Mouse (Mus musculus) neural tube, embryonic 11.5 days (tissue): ENCODE data around the gene Gm49776. TPM values are rescaled to one million over a fixed set of nuclear protein-coding genes. Genes with fewer than 3 reads are reported as not detected.

ENCODE experiments used
- ATAC-seq: fragments of 200-750 bp; cut with Nextera tagmentation; 2 replicates; pipeline ENCODE4 v1.8.0; 2017; ENCODE audit warnings: moderate number of reproducible peaks, mild to moderate bottlenecking, moderate TSS enrichment, moderate library complexity; ENCODE audit not compliant: insufficient read depth, low FRiP score, low TSS enrichment
- DNase-seq: peaks from one replicate; pipeline ENCODE4 v3.0.0-alpha.2; 2015; ENCODE audit warnings: low spot score
- H3K27ac ChIP-seq: fragments of 300-500 bp; sonication (generic); 2 replicates; pipeline ENCODE4 v1.5.1; 2014; ENCODE audit warnings: low read depth, mild to moderate bottlenecking, low read length
- H3K27me3 ChIP-seq: fragments of 300-500 bp; sonication (generic); 2 replicates; pipeline ENCODE4 v1.6.1; 2014; ENCODE audit warnings: mild to moderate bottlenecking, low read length, mixed read lengths; ENCODE audit not compliant: control insufficient read depth, insufficient read depth
- H3K36me3 ChIP-seq: fragments of 300-500 bp; sonication (generic); 2 replicates; pipeline ENCODE4 v1.6.1; 2014; ENCODE audit warnings: mild to moderate bottlenecking, low read length, moderate library complexity, mixed read lengths; ENCODE audit not compliant: control insufficient read depth, insufficient read depth
- H3K4me1 ChIP-seq: fragments of 300-500 bp; sonication (generic); 2 replicates; pipeline ENCODE4 v1.6.1; 2014; ENCODE audit warnings: low read length, mixed read lengths; ENCODE audit not compliant: control insufficient read depth, insufficient read depth
- H3K4me2 ChIP-seq: fragments of 300-500 bp; sonication (generic); 2 replicates; pipeline ENCODE4 v1.6.1; 2014; ENCODE audit warnings: low read depth, mild to moderate bottlenecking, moderate library complexity
- H3K4me3 ChIP-seq: fragments of 300-500 bp; sonication (generic); 2 replicates; pipeline ENCODE4 v1.5.1; 2014; ENCODE audit warnings: low read depth, low read length
- H3K9ac ChIP-seq: fragments of 300-500 bp; sonication (generic); 2 replicates; pipeline ENCODE4 v1.6.1; 2014; ENCODE audit warnings: mild to moderate bottlenecking, low read length
- H3K9me3 ChIP-seq: fragments of 300-500 bp; sonication (generic); 2 replicates; pipeline ENCODE4 v1.6.1; 2016; ENCODE audit warnings: low read length; ENCODE audit not compliant: control insufficient read depth
- WGBS: fragments of 180-500 bp; shearing (Covaris S2); extraction: QIAGEN DNeasy Blood & Tissue Kit; methylation state at CpG from one replicate; pipeline ENCODE4 v1.1.7; 2014; 5-methylcytosine and 5-hydroxymethylcytosine counted together
- polyA plus RNA-seq: library from polyadenylated mRNA; unstranded; fragments of >200 nt; fragmentation: Nextera tagmentation; extraction: Ambion mirVana; gene quantifications from 2 replicates; pipeline ENCODE4 v1.2.1, GENCODE M21; 2014

Gene Gm49776
- polyA plus RNA-seq, 1 experiment from 2014 or later = 9.2 TPM

- H3K27me3 ChIP-seq = no peaks in the 10 kb centered on the region
- 89% methylated on average over 11 of the region's 11 CpGs for WGBS
- no peak for ATAC-seq
Measured at GRCm38 (mm10) chr16:18229622-18230021, 28.5 kb downstream of the Gm49776 start.

GRCm38 (mm10) chr16:18228856-18229255 lies 29.3 kb downstream of the Gm49776 start:
- Histone ChIP-seq H3K9me3 (no peaks in the 10 kb centered on the region), H3K27ac (no peak overlapping the region), H3K9ac (no peak overlapping the region), H3K4me2 (no peak overlapping the region), H3K27me3 (no peaks in the 10 kb centered on the region), H3K36me3 (peaks cover 11% of the 10 kb centered on the region), H3K4me1 (no peaks in the 10 kb centered on the region; the same call in 1 of the 2 replicates), H3K4me3 (no peak overlapping the region)
- DNase-seq (no peak), ATAC-seq (no peak)
- 95% methylated on average over 4 of the region's 4 CpGs for WGBS

More at GRCm38 (mm10) chr16:18229622-18230021, 28.5 kb downstream of the Gm49776 start:
- no peak overlapping the region for H3K9ac ChIP-seq
- peaks cover 2% of the 10 kb centered on the region; the same call in 1 of the 2 replicates for H3K4me1 ChIP-seq
- no peak for DNase-seq
- H3K27ac ChIP-seq = no peak overlapping the region
- no peaks in the 10 kb centered on the region for H3K9me3 ChIP-seq
- no peak overlapping the region for H3K4me2 ChIP-seq
- H3K4me3 ChIP-seq = no peak overlapping the region
- peaks cover 4% of the 10 kb centered on the region for H3K36me3 ChIP-seq

- Histone ChIP-seq H3K27ac (no peak overlapping the region), H3K4me3 (no peak overlapping the region), H3K9ac (no peak overlapping the region), H3K27me3 (no peaks in the 10 kb centered on the region), H3K4me2 (no peak overlapping the region), H3K9me3 (no peaks in the 10 kb centered on the region), H3K36me3 (peaks cover 11% of the 10 kb centered on the region), H3K4me1 (no peaks in the 10 kb centered on the region)
- DNase-seq (no peak), ATAC-seq (no peak)
- 92% methylated on average over 20 of the region's 20 CpGs for WGBS
Measured at GRCm38 (mm10) chr16:18227897-18228422, 30.2 kb downstream of the Gm49776 start.

- H3K4me3 ChIP-seq = no peak overlapping the region
- H3K27me3 ChIP-seq = no peaks in the 10 kb centered on the region
- DNase-seq = no peak
- peaks cover 11% of the 10 kb centered on the region for H3K36me3 ChIP-seq
- no peak overlapping the region for H3K27ac ChIP-seq
- 92% methylated on average over 13 of the region's 13 CpGs for WGBS
- no peak for ATAC-seq
- no peak overlapping the region for H3K9ac ChIP-seq
- no peak overlapping the region for H3K4me2 ChIP-seq
- no peaks in the 10 kb centered on the region for H3K4me1 ChIP-seq
- H3K9me3 ChIP-seq = no peaks in the 10 kb centered on the region
Measured at GRCm38 (mm10) chr16:18227187-18227586, 30.9 kb downstream of the Gm49776 start.

- 77% methylated on average over 11 of the region's 11 CpGs for WGBS
- H3K27me3 ChIP-seq = no peaks in the 10 kb centered on the region
- H3K9me3 ChIP-seq = no peaks in the 10 kb centered on the region
- no peak for DNase-seq
- no peak overlapping the region for H3K27ac ChIP-seq
- H3K36me3 ChIP-seq = peaks cover 9% of the 10 kb centered on the region
- no peak overlapping the region for H3K9ac ChIP-seq
- H3K4me1 ChIP-seq = peaks cover 5% of the 10 kb centered on the region; the same call in 1 of the 2 replicates
- no peak for ATAC-seq
- no peak overlapping the region for H3K4me2 ChIP-seq
- H3K4me3 ChIP-seq = no peak overlapping the region
Measured at GRCm38 (mm10) chr16:18222188-18222587, 35.9 kb downstream of the Gm49776 start.

- Histone ChIP-seq H3K36me3 (peaks cover 9% of the 10 kb centered on the region), H3K4me3 (no peak overlapping the region), H3K27me3 (no peaks in the 10 kb centered on the region), H3K4me2 (no peak overlapping the region), H3K9ac (no peak overlapping the region), H3K27ac (no peak overlapping the region), H3K9me3 (no peaks in the 10 kb centered on the region), H3K4me1 (peaks cover 5% of the 10 kb centered on the region; the same call in 1 of the 2 replicates)
- 75% methylated on average over 11 of the region's 11 CpGs for WGBS
- DNase-seq = no peak
- no peak for ATAC-seq
Measured at GRCm38 (mm10) chr16:18221543-18221898, 36.6 kb downstream of the Gm49776 start.

GRCm38 (mm10) chr16:18220856-18221542 lies 37.1 kb downstream of the Gm49776 start:
- peaks cover 7% of the 10 kb centered on the region for H3K36me3 ChIP-seq
- peaks cover 5% of the 10 kb centered on the region; the same call in 1 of the 2 replicates for H3K4me1 ChIP-seq
- H3K27ac ChIP-seq = no peak overlapping the region
- H3K9me3 ChIP-seq = no peaks in the 10 kb centered on the region
- H3K27me3 ChIP-seq = no peaks in the 10 kb centered on the region
- DNase-seq (no peak), ATAC-seq (no peak)
- WGBS = 87% methylated on average over 6 of the region's 6 CpGs
- H3K4me2 ChIP-seq = no peak overlapping the region
- no peak overlapping the region for H3K9ac ChIP-seq
- H3K4me3 ChIP-seq = no peak overlapping the region

- Histone ChIP-seq H3K4me2 (no peak overlapping the region), H3K36me3 (peaks cover 7% of the 10 kb centered on the region; the same call in 1 of the 2 replicates), H3K27ac (no peak overlapping the region), H3K4me1 (peaks cover 5% of the 10 kb centered on the region; the same call in 1 of the 2 replicates), H3K9me3 (no peaks in the 10 kb centered on the region), H3K9ac (no peak overlapping the region), H3K27me3 (no peaks in the 10 kb centered on the region), H3K4me3 (no peak overlapping the region)
- DNase-seq = no peak
- ATAC-seq = peak; percentile 32; the same call in 1 of the 2 replicates
- 70% methylated on average over 8 of the region's 8 CpGs for WGBS
Measured at GRCm38 (mm10) chr16:18220001-18220400, 38.1 kb downstream of the Gm49776 start.

GRCm38 (mm10) chr16:18218580-18218996 lies 39.5 kb downstream of the Gm49776 start:
- ATAC-seq = no peak
- no peak overlapping the region for H3K9ac ChIP-seq
- no peaks in the 10 kb centered on the region for H3K27me3 ChIP-seq
- H3K27ac ChIP-seq = no peak overlapping the region
- no peaks in the 10 kb centered on the region for H3K9me3 ChIP-seq
- 78% methylated on average over 9 of the region's 9 CpGs for WGBS
- no peak overlapping the region for H3K4me3 ChIP-seq
- no peak overlapping the region for H3K4me2 ChIP-seq
- no peaks in the 10 kb centered on the region; the same call in 1 of the 2 replicates for H3K36me3 ChIP-seq
- DNase-seq = no peak
- peaks cover 11% of the 10 kb centered on the region; the same call in 1 of the 2 replicates for H3K4me1 ChIP-seq
